Mouse (Mus musculus) cerebellum, adult 18-20 months (tissue): Measurements from ENCODE around the gene Isy1.

Experiments used
- DNase-seq, 2 experiments: peaks; one replicate each; pipeline ENCODE4 v3.0.0; 2021

The Isy1 gene

DNA sequence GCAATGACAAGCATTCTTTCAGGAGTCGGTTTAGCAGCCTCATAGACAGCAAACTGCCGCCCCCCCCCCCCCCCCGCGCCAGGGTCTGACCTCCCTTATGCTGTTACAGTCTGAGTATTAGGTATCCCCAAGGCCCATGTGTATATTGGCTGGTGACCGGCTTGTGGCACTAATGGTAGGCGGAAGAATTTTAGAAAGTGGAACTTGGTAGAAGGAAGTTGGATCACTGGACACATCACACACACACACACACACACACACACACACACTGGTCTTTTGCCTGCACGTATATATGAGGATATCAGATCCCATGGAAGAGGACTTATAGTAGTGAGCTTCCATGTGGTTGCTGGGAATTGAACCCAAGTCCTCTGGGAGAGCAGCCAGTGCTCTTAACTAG lies 36.1 kb downstream of the Isy1 start:
- DNase-seq: no peak

DNA sequence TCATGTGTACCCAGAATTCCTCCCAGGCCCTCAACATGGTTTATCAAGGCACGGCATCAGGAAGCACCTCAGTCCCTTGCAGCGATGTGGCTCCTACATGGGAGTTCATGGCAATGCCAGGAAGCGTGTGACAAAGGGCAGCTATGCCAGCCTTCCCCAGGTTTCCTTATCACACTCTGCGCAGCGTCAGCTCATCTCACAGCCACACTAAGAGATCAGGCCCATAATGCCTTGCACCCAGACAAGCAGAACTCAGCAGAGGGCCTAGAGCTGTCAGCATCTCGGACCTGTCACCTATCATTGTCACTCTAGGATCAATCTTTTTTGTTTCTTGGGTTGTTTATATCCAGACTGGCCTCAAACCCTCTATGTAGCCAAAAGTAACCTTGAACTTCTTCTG lies 39.0 kb downstream of the Isy1 start:
- no peak for DNase-seq

GRCm38 (mm10) chr6:87797321-87797720 lies 41.3 kb downstream of the Isy1 start:
- DNase-seq: no peak

GRCm38 (mm10) chr6:87796251-87796880 lies 42.2 kb downstream of the Isy1 start:
- DNase-seq: no peak

GRCm38 (mm10) chr6:87795385-87796150 lies 43.0 kb downstream of the Isy1 start:
- peak; percentile 67 to 72 for DNase-seq

- DNase-seq: peak; percentile 84 to 87
Measured at GRCm38 (mm10) chr6:87793821-87794510, 44.6 kb downstream of the Isy1 start.

DNA sequence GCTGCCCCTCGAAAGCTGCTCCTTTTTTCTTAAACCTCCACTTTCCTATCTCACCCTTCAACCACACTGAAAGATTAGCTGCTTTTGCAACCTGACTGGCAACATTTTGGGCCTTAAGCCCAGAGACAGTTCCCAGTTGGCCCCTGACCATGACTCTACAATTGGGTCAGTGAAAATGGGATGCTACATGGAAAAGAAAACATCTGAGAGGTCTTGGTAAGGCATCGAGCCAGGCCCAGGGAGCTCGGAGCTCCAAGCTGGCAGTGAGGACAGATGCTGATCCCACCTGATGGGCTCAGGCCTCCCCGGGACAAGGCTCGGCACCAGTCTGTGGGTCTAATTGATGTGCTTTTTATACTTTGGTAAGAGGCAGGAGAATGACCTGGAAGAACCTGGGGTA lies 46.8 kb downstream of the Isy1 start:
- peak; percentile 30 to 33 for DNase-seq

GRCm38 (mm10) chr6:87790779-87791480 lies 47.7 kb downstream of the Isy1 start:
- DNase-seq: peak in 1 of 2 experiments; percentile 23

DNA sequence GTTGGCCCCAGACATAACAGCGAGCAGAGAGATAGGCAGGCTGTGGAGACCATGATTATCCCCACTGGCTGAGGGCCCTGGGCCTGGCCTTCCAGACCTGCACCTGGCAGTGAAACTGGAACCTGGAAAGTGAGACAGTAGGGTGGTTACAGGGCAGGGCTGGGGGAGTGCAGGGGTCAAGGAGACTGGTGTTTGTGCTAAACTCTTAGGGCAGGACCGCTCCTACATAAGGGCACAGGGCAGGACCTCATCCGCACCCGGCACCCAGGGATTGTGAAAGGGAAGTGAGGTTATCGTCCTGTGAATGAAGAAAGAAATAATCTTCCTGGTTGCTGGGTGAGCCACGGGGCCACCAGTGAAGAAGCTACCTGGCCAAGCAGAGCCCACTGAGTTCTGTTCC lies 48.8 kb downstream of the Isy1 start:
- no peak for DNase-seq

DNA sequence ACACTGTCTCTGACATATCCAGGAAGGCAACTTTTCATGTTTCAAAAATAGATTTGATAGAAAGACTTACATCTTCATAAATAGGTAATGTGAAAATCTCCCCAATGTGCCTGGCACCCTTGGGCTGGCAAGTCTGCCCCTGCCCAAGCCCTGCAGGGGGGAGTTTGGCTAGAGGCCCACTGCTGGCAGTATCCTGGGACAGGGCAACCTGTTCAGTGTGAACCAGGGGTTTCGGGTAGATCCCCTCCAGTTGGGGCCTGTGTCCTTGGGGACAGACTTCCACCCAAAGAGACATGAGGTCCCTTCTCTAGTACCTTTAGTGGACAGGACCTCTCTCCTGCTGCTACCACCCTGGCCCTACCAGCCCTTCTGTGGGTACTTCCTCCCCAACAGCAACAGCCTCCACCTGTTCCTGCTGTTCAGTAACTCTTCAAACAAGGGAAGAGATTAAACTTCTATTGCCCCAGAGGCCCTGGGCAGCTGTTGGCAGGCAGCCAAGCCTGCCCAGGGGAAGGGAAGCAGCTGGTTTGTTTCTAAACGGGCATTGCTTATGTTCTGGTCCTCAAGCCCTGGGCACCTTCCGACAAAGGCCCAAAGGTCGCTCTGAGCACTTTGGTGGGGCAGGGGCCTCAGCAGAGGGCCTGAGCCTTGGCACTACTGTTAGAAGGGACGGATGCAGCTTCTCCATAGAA lies 49.6 kb downstream of the Isy1 start:
- DNase-seq: peak in 1 of 2 experiments; percentile 31

DNA sequence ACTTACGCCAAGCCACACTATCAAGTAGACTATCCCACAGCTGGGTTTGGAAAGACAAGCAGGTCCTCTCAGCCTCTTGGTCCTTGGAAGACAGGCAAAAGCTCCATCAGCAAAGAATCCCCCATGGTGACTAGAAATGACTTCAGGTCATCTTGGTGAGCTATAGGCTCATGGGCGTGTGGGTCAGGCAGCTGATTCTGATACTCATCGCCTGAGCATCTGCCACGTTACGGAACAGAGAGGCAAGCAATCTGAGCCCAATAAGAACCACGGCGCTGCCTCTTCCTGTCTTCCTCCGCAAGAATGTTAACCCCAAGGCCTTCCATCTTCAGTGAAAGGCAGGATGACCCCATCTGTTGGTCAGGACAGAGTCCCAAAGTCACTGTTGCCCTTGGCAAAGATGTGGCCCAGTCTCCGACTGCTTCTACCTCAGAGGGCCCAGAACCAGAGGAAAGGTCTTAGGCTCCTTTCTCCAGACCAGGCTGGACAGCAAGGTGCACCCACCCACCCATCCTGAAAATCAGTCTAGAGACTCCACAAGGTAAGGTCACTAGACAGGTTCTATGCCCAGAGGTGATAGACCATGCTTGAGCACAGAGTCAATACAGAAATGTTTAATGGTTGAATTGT lies 50.2 kb downstream of the Isy1 start:
- DNase-seq: no peak

DNA sequence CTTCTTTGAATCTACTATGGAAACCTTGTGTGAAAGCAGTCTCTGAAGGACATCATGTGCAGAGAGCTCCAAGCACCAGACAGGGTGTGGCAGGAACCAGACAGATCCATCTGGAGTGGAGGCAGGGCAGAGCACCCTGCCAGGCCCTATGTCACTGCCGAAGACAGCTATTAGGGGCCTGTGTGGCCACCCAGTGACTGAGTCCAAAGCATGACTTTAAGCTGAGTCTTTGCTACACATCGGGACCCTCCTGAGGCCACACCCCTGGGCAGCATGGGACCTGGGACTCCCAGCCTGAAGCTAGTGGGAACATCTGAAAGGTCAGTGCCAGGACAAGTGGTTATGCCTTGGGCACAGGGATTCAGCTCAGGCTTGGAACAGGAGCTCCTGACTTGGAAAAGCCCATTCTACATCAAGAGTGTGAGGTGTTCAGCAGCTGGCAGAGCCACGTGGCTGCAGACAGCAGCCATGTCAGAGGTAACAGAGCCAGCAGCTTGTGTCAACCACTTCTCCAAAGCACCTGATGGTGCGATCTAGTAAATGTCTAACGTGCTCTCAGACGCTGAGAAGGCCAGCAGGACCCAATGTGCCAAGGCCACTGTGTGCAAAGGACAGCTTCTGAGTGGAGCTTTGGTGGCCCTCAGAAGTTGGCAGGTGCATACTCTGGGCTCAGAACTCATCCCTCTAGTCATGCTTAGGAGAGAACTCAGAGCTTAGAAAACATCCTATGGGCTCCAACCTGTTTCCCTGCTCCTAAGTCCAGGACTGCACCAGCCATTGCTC lies 51.3 kb downstream of the Isy1 start:
- no peak for DNase-seq

GRCm38 (mm10) chr6:87786621-87787020 lies 52.0 kb downstream of the Isy1 start:
- DNase-seq: no peak

DNA sequence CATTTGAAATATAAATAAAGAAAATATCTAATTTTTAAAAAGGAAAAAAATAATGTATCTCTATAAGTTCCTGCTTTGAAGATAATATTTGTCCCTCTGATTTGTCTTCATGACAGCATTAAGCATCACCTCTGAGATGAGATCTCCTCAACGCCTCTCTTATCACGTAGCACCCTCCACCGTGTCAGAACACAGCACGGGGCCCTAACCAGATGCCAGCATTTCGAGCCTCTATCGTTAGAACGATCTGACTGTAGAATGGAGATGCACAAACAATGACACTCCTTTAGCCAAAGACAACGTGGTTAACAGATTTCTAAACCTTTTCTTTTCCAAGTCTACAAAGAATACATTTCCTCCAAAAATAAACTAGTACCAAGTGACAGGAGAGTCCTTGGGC lies 54.6 kb downstream of the Isy1 start:
- no peak for DNase-seq

DNA sequence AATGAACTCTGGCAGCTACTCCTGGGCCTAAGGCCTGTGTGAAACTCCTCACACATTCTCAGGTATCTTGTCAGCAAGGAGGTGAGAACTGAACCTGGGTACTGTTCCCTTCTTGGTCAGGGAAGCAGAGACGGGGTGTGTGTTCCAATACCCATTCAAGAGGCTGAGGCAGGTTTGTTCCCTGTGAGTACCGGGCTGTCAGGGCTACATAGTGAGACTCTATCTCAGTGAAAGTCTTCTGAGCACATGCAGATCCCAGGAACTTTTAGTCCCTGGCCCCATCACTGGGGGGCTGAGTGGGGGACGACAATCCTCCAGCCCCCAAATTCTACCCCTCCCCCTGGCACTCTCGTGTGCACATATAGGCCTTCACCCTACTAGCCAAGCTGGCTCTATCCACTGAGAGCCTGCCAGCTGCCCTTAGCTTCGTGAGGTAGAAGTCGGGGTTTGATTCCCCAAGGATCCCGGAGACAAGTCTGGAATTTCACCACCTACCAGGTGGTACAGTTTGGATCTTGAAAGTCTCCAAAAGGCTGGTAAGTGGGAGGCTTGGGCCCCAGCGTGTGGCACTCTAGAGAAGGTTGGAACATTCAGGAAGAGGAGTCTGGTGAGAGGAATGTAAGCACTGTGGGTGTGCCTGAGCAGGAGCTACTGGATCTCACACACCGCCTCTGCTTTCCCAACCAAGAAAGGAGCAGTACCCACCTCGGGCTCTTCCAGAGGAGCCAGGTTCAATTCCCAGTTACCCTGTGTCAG lies 57.9 kb downstream of the Isy1 start:
- DNase-seq: no peak

GRCm38 (mm10) chr6:87779174-87780165 lies 59.1 kb downstream of the Isy1 start:
- DNase-seq: peak; percentile 31 to 37

- no peak for DNase-seq
Measured at GRCm38 (mm10) chr6:87778294-87779173, 60.1 kb downstream of the Isy1 start.

GRCm38 (mm10) chr6:87777842-87778241 lies 60.8 kb downstream of the Isy1 start, which contains the start of gene Gp9:
Gp9 (plus strand) TSS chr6:87778072.
- DNase-seq: no peak
